Mouse (Mus musculus) CH12.LX (cell line): ENCODE results near the gene Apol9a. TPM values are rescaled to one million over a fixed set of nuclear protein-coding genes. Genes with fewer than 3 reads are reported as not detected.

Experiments used
- DNase-seq: peaks from one replicate; pipeline ENCODE4 v3.0.0-alpha.2; 2013; ENCODE audit errors: extremely low read depth
- H3K27ac ChIP-seq: 2 replicates; pipeline ENCODE4 v1.5.1; 2012; ENCODE audit warnings: low read depth, mild to moderate bottlenecking, control low read depth, moderate library complexity; ENCODE audit not compliant: insufficient read depth
- H3K27me3 ChIP-seq: replicated peaks from 2 replicates; pipeline ENCODE3; 2012; ENCODE audit warnings: inconsistent platforms
- H3K36me3 ChIP-seq, 2 experiments: replicated peaks in 1 of 2; 2 replicates each; pipeline versions ENCODE3 to v1.6.1; 2012; ENCODE audit warnings: inconsistent platforms in 1 of 2, low read length in 1 of 2, mild to moderate bottlenecking in 1 of 2, mixed read lengths in 1 of 2, moderate library complexity in 1 of 2; ENCODE audit not compliant: control insufficient read depth in 1 of 2, insufficient read depth in 1 of 2
- H3K4me1 ChIP-seq, 2 experiments: 2 replicates each; pipeline ENCODE4 v1.6.1; 2012; ENCODE audit warnings: inconsistent platforms in 1 of 2, moderate library complexity in 1 of 2; ENCODE audit not compliant: insufficient read depth in 2 of 2, control insufficient read depth in 1 of 2
- H3K4me2 ChIP-seq: 2 replicates; pipeline ENCODE4 v1.6.1; 2012; ENCODE audit warnings: low read depth, mild to moderate bottlenecking, control low read depth; ENCODE audit not compliant: poor library complexity, insufficient read depth, severe bottlenecking
- H3K4me3 ChIP-seq, 3 experiments: fragments of 150-350 bp in 1 of 3; sonication (generic) in 1 of 3; replicated peaks in 1 of 3; 2 replicates each; pipeline versions ENCODE3 to v1.5.1; 2011 to 2012; ENCODE audit warnings: low read depth in 2 of 3, low read length in 2 of 3, mild to moderate bottlenecking in 2 of 3, moderate library complexity in 2 of 3, control low read depth in 1 of 3, improper control_type of control experiment in 1 of 3, inconsistent platforms in 1 of 3, mixed read lengths in 1 of 3; ENCODE audit not compliant: poor library complexity in 1 of 3
- H3K79me2 ChIP-seq: replicated peaks from 2 replicates; pipeline ENCODE4 v1.6.1; 2012; ENCODE audit warnings: mild to moderate bottlenecking, moderate library complexity; ENCODE audit not compliant: control insufficient read depth, poor library complexity, insufficient read depth, severe bottlenecking; ENCODE audit errors: extremely low read depth
- H3K9ac ChIP-seq: 2 replicates; pipeline ENCODE4 v1.6.1; 2012; ENCODE audit warnings: low read depth, mild to moderate bottlenecking, control low read depth, moderate library complexity; ENCODE audit not compliant: insufficient read depth
- H3K9me3 ChIP-seq: replicated peaks from 2 replicates; pipeline ENCODE3; 2012; ENCODE audit warnings: low read length, inconsistent platforms, mixed read lengths
- BHLHE40 ChIP-seq: IDR thresholded peaks from 2 replicates; pipeline ENCODE4 v1.6.1; 2011; ENCODE audit warnings: mild to moderate bottlenecking, low read depth, low read length, improper control_type of control experiment
- CTCF ChIP-seq, 2 experiments: IDR thresholded peaks in 1 of 2; conservative IDR thresholded peaks in 1 of 2; 2 replicates each; pipeline ENCODE4 v1.5.1; 2011 to 2012; ENCODE audit warnings: low read depth in 2 of 2, low read length in 2 of 2, improper control_type of control experiment in 1 of 2, inconsistent platforms in 1 of 2, mild to moderate bottlenecking in 1 of 2, moderate library complexity in 1 of 2
- EP300 ChIP-seq: IDR thresholded peaks from 2 replicates; pipeline ENCODE4 v1.6.1; 2011; ENCODE audit warnings: low read length, improper control_type of control experiment
- GABPA ChIP-seq: IDR thresholded peaks from 2 replicates; pipeline ENCODE4 v1.6.1; 2012; ENCODE audit warnings: low read depth, low read length, improper control_type of control experiment, inconsistent platforms; ENCODE audit not compliant: insufficient replicate concordance
- JUN ChIP-seq: IDR thresholded peaks from 2 replicates; pipeline ENCODE4 v1.6.1; 2011; ENCODE audit warnings: low read depth, mild to moderate bottlenecking, low read length, improper control_type of control experiment, moderate library complexity; ENCODE audit not compliant: insufficient read depth
- JUND ChIP-seq: conservative IDR thresholded peaks from 2 replicates; pipeline ENCODE4 v1.6.1; 2011; ENCODE audit warnings: low read depth, low read length, improper control_type of control experiment
- MAFK ChIP-seq: IDR thresholded peaks from 2 replicates; pipeline ENCODE4 v1.6.1; 2011; ENCODE audit warnings: low read length, improper control_type of control experiment; ENCODE audit not compliant: insufficient replicate concordance
- MAX ChIP-seq: IDR thresholded peaks from 2 replicates; pipeline ENCODE4 v1.6.1; 2011; ENCODE audit warnings: low read length, improper control_type of control experiment
- MEF2A ChIP-seq: IDR thresholded peaks from 2 replicates; pipeline ENCODE4 v1.6.1; 2014; ENCODE audit warnings: low read depth, mild to moderate bottlenecking, inconsistent platforms, low read length, improper control_type of control experiment, borderline replicate concordance
- MXI1 ChIP-seq: IDR thresholded peaks from 2 replicates; pipeline ENCODE4 v1.6.1; 2011; ENCODE audit warnings: mild to moderate bottlenecking, low read depth, low read length, improper control_type of control experiment
- MYC ChIP-seq: IDR thresholded peaks from 2 replicates; pipeline ENCODE4 v1.6.1; 2011; ENCODE audit warnings: low read depth, mild to moderate bottlenecking, improper control_type of control experiment, low read length
- NELFE ChIP-seq: IDR thresholded peaks from 2 replicates; pipeline ENCODE4 v1.6.1; 2011; ENCODE audit warnings: low read depth, low read length, improper control_type of control experiment
- NRF1 ChIP-seq: IDR thresholded peaks from 2 replicates; pipeline ENCODE4 v1.6.1; 2014; ENCODE audit warnings: low read depth, mild to moderate bottlenecking, inconsistent platforms, low read length, improper control_type of control experiment, moderate library complexity
- PAX5 ChIP-seq: IDR thresholded peaks from 2 replicates; pipeline ENCODE4 v1.6.1; 2012; ENCODE audit warnings: low read length, inconsistent platforms, mixed read lengths
- RAD21 ChIP-seq: IDR thresholded peaks from 2 replicates; pipeline ENCODE4 v1.6.1; 2011; ENCODE audit warnings: low read depth, mild to moderate bottlenecking, low read length, improper control_type of control experiment, moderate library complexity
- SIN3A ChIP-seq: IDR thresholded peaks from 2 replicates; pipeline ENCODE4 v1.6.1; 2012; ENCODE audit warnings: low read length, improper control_type of control experiment, inconsistent platforms
- SMC3 ChIP-seq: IDR thresholded peaks from 2 replicates; pipeline ENCODE4 v1.6.1; 2011; ENCODE audit warnings: low read depth, low read length, improper control_type of control experiment
- TBP ChIP-seq: conservative IDR thresholded peaks from 2 replicates; pipeline ENCODE4 v1.6.1; 2011; ENCODE audit warnings: low read depth, low read length, improper control_type of control experiment
- USF2 ChIP-seq: conservative IDR thresholded peaks from 2 replicates; pipeline ENCODE4 v1.6.1; 2011; ENCODE audit warnings: low read depth, low read length, improper control_type of control experiment
- ZC3H11A ChIP-seq: IDR thresholded peaks from 2 replicates; pipeline ENCODE4 v1.6.1; 2012; ENCODE audit warnings: low read depth, mild to moderate bottlenecking, inconsistent platforms, low read length, improper control_type of control experiment
- ZMIZ1 ChIP-seq: IDR thresholded peaks from 2 replicates; pipeline ENCODE4 v1.6.1; 2012; ENCODE audit warnings: low read depth, mild to moderate bottlenecking, inconsistent platforms, low read length, improper control_type of control experiment
- dilution Hi-C: fragments of 300-500 bp; cut with MboI; formaldehyde crosslinking; loops from 2 replicates; pipeline ENCODE4 v1.14.3; 2020; ENCODE audit warnings: low sequenced_read_pairs; ENCODE audit not compliant: extremely low pct_unique_long_range_greater_than_20kb, extremely low pct_ligation_motif_present
- in situ Hi-C: fragments of 300-500 bp; cut with MboI; formaldehyde crosslinking; loops from 3 replicates; pipeline ENCODE4 v1.14.3; 2019; ENCODE audit warnings: low sequenced_read_pairs, low pct_ligation_motif_present, low pct_unique_long_range_greater_than_20kb, mixed read lengths
- polyA plus RNA-seq: library from polyadenylated mRNA; unstranded; fragments of >175 nt; gene quantifications from 2 replicates; pipeline ENCODE4 v1.2.1, GENCODE M21; 2012; ENCODE audit warnings: low read depth; ENCODE audit not compliant: insufficient read length
- total RNA-seq, 2 experiments: library from RNA; depleted of rRNA; stranded (reverse); fragments of 300-350 nt in 1 of 2; fragments of >200 nt in 1 of 2; gene quantifications; 2 replicates each; pipeline ENCODE4 v1.2.3; 2012 to 2014

Gene Apol9a
- total and polyA plus RNA-seq, 3 experiments, result not detected

DNA sequence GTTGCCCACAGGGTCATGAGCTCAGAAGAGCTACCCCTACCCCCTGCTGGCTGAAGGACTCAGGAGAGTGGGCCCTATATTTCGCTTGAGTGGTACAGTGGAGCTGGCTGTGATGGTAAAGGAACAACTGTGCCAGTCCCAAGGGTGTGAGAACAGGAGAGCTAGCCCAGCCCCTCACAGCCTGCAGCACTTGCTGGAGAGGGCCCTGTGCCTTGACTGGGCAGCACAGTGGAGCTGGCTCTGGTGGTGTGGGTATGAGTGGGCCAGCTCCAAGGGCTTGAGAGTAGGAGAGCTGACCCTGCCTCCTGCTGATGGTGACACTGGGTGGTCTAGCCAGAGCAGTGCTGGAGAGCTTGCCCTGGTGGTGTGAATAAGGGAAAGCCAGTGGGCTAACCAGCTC, 28.1 kb downstream of the Apol9a start:
- H3K4me1 ChIP-seq, result no peaks in the 10 kb centered on the region
- no peaks in the 10 kb centered on the region for H3K36me3 ChIP-seq
- H3K9ac ChIP-seq, result no peak overlapping the region
- H3K4me3 ChIP-seq, result no peak overlapping the region
- no peak for DNase-seq
- H3K79me2 ChIP-seq, result no peaks in the 10 kb centered on the region
- TF ChIP-seq JUND (no peak), USF2 (no peak), TBP (no peak), MAX (no peak), NRF1 (no peak), JUN (no peak), SMC3 (no peak), ZMIZ1 (no peak), MEF2A (no peak), PAX5 (no peak), MAFK (no peak), MXI1 (no peak), RAD21 (no peak), MYC (no peak), GABPA (no peak), CTCF (conservative IDR thresholded peaks at IDR 0.05 in 1 of 2, IDR thresholded peaks at IDR 0.05 in 1 of 2; ENCODE audit: low read depth in 2 of 2, low read length in 2 of 2) (no peak), SIN3A (no peak)
- no peak overlapping the region for H3K27ac ChIP-seq
- no peaks in the 10 kb centered on the region for H3K9me3 ChIP-seq
- dilution Hi-C loops, result no loop called here
- H3K27me3 ChIP-seq, result peaks cover 78% of the 10 kb centered on the region
- in situ Hi-C loops, result no loop called here
- H3K4me2 ChIP-seq, result no peak overlapping the region

DNA sequence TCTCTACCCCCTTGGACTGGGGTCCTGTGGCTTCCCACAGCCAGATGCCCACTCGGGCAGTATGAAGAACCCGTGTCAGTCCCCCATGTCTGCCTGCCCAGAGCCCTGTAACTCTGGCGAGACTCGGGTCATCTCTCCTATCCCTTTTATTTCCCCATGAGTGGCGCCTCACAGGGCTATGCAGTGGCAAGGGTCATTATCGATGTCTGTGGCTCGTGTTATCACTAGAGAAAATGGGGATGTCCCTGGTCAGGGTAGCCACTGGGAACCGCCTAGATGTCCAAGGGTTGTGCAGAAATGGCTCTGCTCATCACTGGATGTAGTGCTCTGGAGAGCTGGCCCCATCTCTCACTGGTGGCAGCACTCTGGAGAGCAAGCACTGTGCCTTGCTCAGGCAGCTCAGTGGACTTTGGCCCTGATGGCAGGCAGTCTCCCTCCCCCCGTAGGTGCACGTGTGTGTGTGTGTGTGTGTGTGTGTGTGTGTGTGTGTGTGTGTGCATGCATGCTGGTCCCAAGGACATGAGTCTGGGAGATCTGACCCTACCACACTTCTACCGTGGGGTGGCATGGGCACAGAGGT, 28.6 kb downstream of the Apol9a start:
- H3K9me3 ChIP-seq, result no peaks in the 10 kb centered on the region
- no peak overlapping the region for H3K4me3 ChIP-seq
- peaks cover 78% of the 10 kb centered on the region for H3K27me3 ChIP-seq
- dilution Hi-C loops (no loop called here), in situ Hi-C loops (no loop called here)
- TF ChIP-seq CTCF (conservative IDR thresholded peaks at IDR 0.05 in 1 of 2, IDR thresholded peaks at IDR 0.05 in 1 of 2; ENCODE audit: low read depth in 2 of 2, low read length in 2 of 2) (no peak), RAD21 (no peak), ZC3H11A (no peak), NELFE (no peak), BHLHE40 (no peak), EP300 (no peak), TBP (no peak)
- no peak overlapping the region for H3K27ac ChIP-seq
- no peak for DNase-seq
- H3K79me2 ChIP-seq, result no peaks in the 10 kb centered on the region
- H3K9ac ChIP-seq, result no peak overlapping the region
- H3K4me1 ChIP-seq, result no peaks in the 10 kb centered on the region
- H3K36me3 ChIP-seq, result no peaks in the 10 kb centered on the region
- H3K4me2 ChIP-seq, result no peak overlapping the region
